Mouse (Mus musculus) liver, postnatal 0 days (tissue): ENCODE measurements at regions not wholly inside any gene's neighbourhood (a gene's known extent, or its start where the extent isn't known, plus 50 kb on each side); places are given as distances from the start of the nearest gene placed in this dataset.

Experiments used
- ATAC-seq: fragments of 200-750 bp; cut with Nextera tagmentation; 2 replicates; pipeline ENCODE4 v1.8.0; 2017; ENCODE audit warnings: mild to moderate bottlenecking, moderate library complexity
- DNase-seq: peaks from one replicate; pipeline ENCODE4 v3.0.0-alpha.2; 2016
- H3K27ac ChIP-seq: fragments of 300-500 bp; sonication (generic); 2 replicates; pipeline ENCODE4 v1.5.1; 2014; ENCODE audit warnings: antibody characterized with exemption, moderate library complexity, mild to moderate bottlenecking, low read depth
- H3K27me3 ChIP-seq: fragments of 300-500 bp; sonication (generic); 2 replicates; pipeline ENCODE4 v1.6.1; 2014; ENCODE audit warnings: low read length, control low read depth, mixed read lengths; ENCODE audit not compliant: insufficient read depth
- H3K36me3 ChIP-seq: fragments of 300-500 bp; sonication (generic); replicated peaks from 2 replicates; pipeline ENCODE4 v1.6.1; 2014; ENCODE audit warnings: mild to moderate bottlenecking, control low read depth, low read length, moderate library complexity, mixed read lengths; ENCODE audit not compliant: insufficient read depth
- H3K4me1 ChIP-seq: fragments of 300-500 bp; sonication (generic); 2 replicates; pipeline ENCODE4 v1.6.1; 2014; ENCODE audit warnings: antibody characterized with exemption, mild to moderate bottlenecking, control low read depth; ENCODE audit not compliant: insufficient read depth
- H3K4me2 ChIP-seq: fragments of 300-500 bp; sonication (generic); 2 replicates; pipeline ENCODE4 v1.6.1; 2014; ENCODE audit warnings: low read depth, mild to moderate bottlenecking, low read length, moderate library complexity, mixed read lengths
- H3K4me3 ChIP-seq: fragments of 300-500 bp; sonication (generic); 2 replicates; pipeline ENCODE4 v1.5.1; 2014; ENCODE audit warnings: low read depth, low read length
- H3K9ac ChIP-seq: fragments of 300-500 bp; sonication (generic); replicated peaks from 2 replicates; pipeline ENCODE4 v1.6.1; 2014; ENCODE audit warnings: mild to moderate bottlenecking, moderate library complexity
- H3K9me3 ChIP-seq: fragments of 300-500 bp; sonication (generic); 2 replicates; pipeline ENCODE4 v1.6.1; 2016; ENCODE audit warnings: mild to moderate bottlenecking, control low read depth, low read length, mixed read lengths
- CTCF ChIP-seq: sonication (generic); IDR thresholded peaks from 2 replicates; pipeline ENCODE4 v1.5.1; 2016; ENCODE audit warnings: antibody characterized with exemption, low read depth
- EP300 ChIP-seq: IDR thresholded peaks from 2 replicates; pipeline ENCODE4 v1.6.1; 2016; ENCODE audit warnings: antibody characterized with exemption, low read depth, mild to moderate bottlenecking
- WGBS: fragments of 180-500 bp; shearing (Covaris S2); extraction: QIAGEN DNeasy Blood & Tissue Kit; methylation state at CpG from one replicate; pipeline ENCODE4 v1.1.7; 2014; ENCODE audit not compliant: insufficient replicate concordance; 5-methylcytosine and 5-hydroxymethylcytosine counted together

- no peak overlapping the region for H3K27ac ChIP-seq
- DNase-seq: no peak
- WGBS: 69% methylated on average over 12 of the region's 12 CpGs
- no peak overlapping the region for H3K9ac ChIP-seq
- no peak overlapping the region for H3K4me3 ChIP-seq
- ATAC-seq: no peak
- TF ChIP-seq EP300 (no peak), CTCF (no peak)
- no peaks in the 10 kb centered on the region for H3K4me1 ChIP-seq
- no peaks in the 10 kb centered on the region for H3K36me3 ChIP-seq
- no peaks in the 10 kb centered on the region for H3K27me3 ChIP-seq
- no peak overlapping the region for H3K4me2 ChIP-seq
- no peaks in the 10 kb centered on the region for H3K9me3 ChIP-seq
These were observed 125.6 kb upstream of the Cdkn3 start for GRCm38 (mm10) chr14:46634656-46635244.

- Histone ChIP-seq H3K27me3 (no peaks in the 10 kb centered on the region), H3K4me1 (no peaks in the 10 kb centered on the region), H3K27ac (no peak overlapping the region), H3K4me2 (no peak overlapping the region), H3K9ac (no peak overlapping the region), H3K4me3 (no peak overlapping the region), H3K36me3 (no peaks in the 10 kb centered on the region), H3K9me3 (no peaks in the 10 kb centered on the region)
- ATAC-seq (no peak), DNase-seq (no peak)
- TF ChIP-seq CTCF (no peak), EP300 (no peak)
- 79% methylated on average over 10 of the region's 10 CpGs for WGBS
These were observed 126.1 kb upstream of the Cdkn3 start for GRCm38 (mm10) chr14:46634251-46634650.

- H3K4me2 ChIP-seq: no peak overlapping the region
- 80% methylated on average over 5 of the region's 5 CpGs for WGBS
- H3K36me3 ChIP-seq: no peaks in the 10 kb centered on the region
- H3K27me3 ChIP-seq: no peaks in the 10 kb centered on the region
- no peaks in the 10 kb centered on the region for H3K9me3 ChIP-seq
- no peak overlapping the region for H3K9ac ChIP-seq
- DNase-seq (no peak), ATAC-seq (no peak)
- H3K4me1 ChIP-seq: no peaks in the 10 kb centered on the region
- H3K4me3 ChIP-seq: no peak overlapping the region
- TF ChIP-seq EP300 (no peak), CTCF (no peak)
- no peak overlapping the region for H3K27ac ChIP-seq
These were observed 132.7 kb upstream of the Cdkn3 start for GRCm38 (mm10) chr14:46627690-46628089.

GRCm38 (mm10) chr14:46625760-46626159 lies 134.6 kb upstream of the Cdkn3 start:
- Histone ChIP-seq H3K27ac (no peak overlapping the region), H3K4me2 (no peak overlapping the region), H3K4me3 (no peak overlapping the region), H3K9ac (no peak overlapping the region), H3K27me3 (no peaks in the 10 kb centered on the region), H3K9me3 (no peaks in the 10 kb centered on the region), H3K4me1 (no peaks in the 10 kb centered on the region), H3K36me3 (no peaks in the 10 kb centered on the region)
- DNase-seq: no peak
- 86% methylated on average over 7 of the region's 7 CpGs for WGBS
- ATAC-seq: no peak
- TF ChIP-seq CTCF (no peak), EP300 (no peak)

- no peak overlapping the region for H3K9ac ChIP-seq
- H3K27ac ChIP-seq: no peak overlapping the region
- 30% methylated on average over 2 of the region's 2 CpGs for WGBS
- no peaks in the 10 kb centered on the region for H3K27me3 ChIP-seq
- no peak for DNase-seq
- H3K4me2 ChIP-seq: no peak overlapping the region
- TF ChIP-seq CTCF (no peak), EP300 (no peak)
- no peaks in the 10 kb centered on the region for H3K36me3 ChIP-seq
- no peaks in the 10 kb centered on the region for H3K4me1 ChIP-seq
- ATAC-seq: no peak
- no peaks in the 10 kb centered on the region for H3K9me3 ChIP-seq
- no peak overlapping the region for H3K4me3 ChIP-seq
These were observed 136.7 kb upstream of the Cdkn3 start for GRCm38 (mm10) chr14:46623645-46624044.

DNA sequence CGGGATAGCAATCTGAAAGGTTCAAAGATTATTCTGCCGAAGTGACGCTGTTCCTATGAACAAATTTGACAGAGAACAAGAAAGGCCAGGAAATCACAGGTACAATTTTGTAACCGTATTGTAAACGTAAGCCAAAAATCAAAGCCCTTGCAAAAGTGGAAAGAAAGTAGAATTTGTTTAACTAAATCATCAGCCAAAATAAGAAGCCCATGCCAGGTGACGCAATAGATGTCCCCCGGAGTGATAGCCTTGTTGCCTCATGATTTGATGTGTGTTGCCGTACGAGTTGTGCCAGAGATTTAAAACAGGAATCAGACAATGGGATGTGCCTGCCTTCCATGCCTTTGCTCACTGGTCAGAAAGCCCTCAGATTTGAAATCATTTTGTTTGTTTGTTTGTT lies 144.3 kb upstream of the Cdkn3 start:
- TF ChIP-seq CTCF (no peak), EP300 (peak; percentile 64)
- no peaks in the 10 kb centered on the region for H3K9me3 ChIP-seq
- 58% methylated on average over 9 of the region's 9 CpGs for WGBS
- 0 out of 2 replicates have a peak, but pooled peaks cover 5% of the 10 kb centered on the region for H3K4me1 ChIP-seq
- H3K36me3 ChIP-seq: no peaks in the 10 kb centered on the region
- H3K27ac ChIP-seq: no peak overlapping the region
- no peak overlapping the region for H3K4me2 ChIP-seq
- no peaks in the 10 kb centered on the region for H3K27me3 ChIP-seq
- DNase-seq (peak; percentile 56), ATAC-seq (peak; percentile 86)
- no peak overlapping the region for H3K9ac ChIP-seq
- no peak overlapping the region for H3K4me3 ChIP-seq

GRCm38 (mm10) chr14:46614936-46615335 lies 145.4 kb upstream of the Cdkn3 start:
- Histone ChIP-seq H3K4me2 (no peak overlapping the region), H3K9me3 (no peaks in the 10 kb centered on the region)
- 63% methylated on average over 4 of the region's 4 CpGs for WGBS

More at GRCm38 (mm10) chr14:46614936-46615335, 145.4 kb upstream of the Cdkn3 start:
- 0 out of 2 replicates have a peak, but pooled peaks cover 5% of the 10 kb centered on the region for H3K4me1 ChIP-seq
- no peak for ATAC-seq
- H3K36me3 ChIP-seq: no peaks in the 10 kb centered on the region
- H3K27me3 ChIP-seq: no peaks in the 10 kb centered on the region
- no peak overlapping the region for H3K9ac ChIP-seq
- no peak overlapping the region for H3K27ac ChIP-seq
- DNase-seq: no peak
- TF ChIP-seq EP300 (no peak), CTCF (no peak)
- H3K4me3 ChIP-seq: no peak overlapping the region
